Mouse (Mus musculus) midbrain, embryonic 10.5 days (tissue): ENCODE measurements around the gene Hs2st1. TPM values are rescaled to one million over a fixed set of nuclear protein-coding genes. Genes with fewer than 3 reads are reported as not detected.

Source experiments
- DNase-seq: peaks from one replicate; pipeline ENCODE4 v3.0.0-alpha.2; 2017; ENCODE audit warnings: low spot score
- H3K27ac ChIP-seq: fragments of 300-500 bp; sonication (generic); replicated peaks from 2 replicates; pipeline ENCODE4 v1.5.1; 2016; ENCODE audit warnings: mild to moderate bottlenecking
- H3K27me3 ChIP-seq: fragments of 300-500 bp; sonication (generic); 2 replicates; pipeline ENCODE4 v1.6.1; 2016; ENCODE audit warnings: low read depth, mild to moderate bottlenecking; ENCODE audit not compliant: poor library complexity, severe bottlenecking
- H3K36me3 ChIP-seq: fragments of 300-500 bp; sonication (generic); 2 replicates; pipeline ENCODE4 v1.6.1; 2016; ENCODE audit warnings: mild to moderate bottlenecking, moderate library complexity
- H3K4me1 ChIP-seq: fragments of 300-500 bp; sonication (generic); 2 replicates; pipeline ENCODE4 v1.6.1; 2016
- H3K4me3 ChIP-seq: fragments of 300-500 bp; sonication (generic); 2 replicates; pipeline ENCODE4 v1.5.1; 2016; ENCODE audit warnings: mild to moderate bottlenecking, moderate library complexity
- H3K9me3 ChIP-seq: fragments of 300-500 bp; sonication (generic); replicated peaks from 2 replicates; pipeline ENCODE4 v1.6.1; 2016; ENCODE audit warnings: mild to moderate bottlenecking
- WGBS: fragments of 180-500 bp; shearing (Covaris S2); methylation state at CpG from one replicate; pipeline ENCODE4 v1.1.7; 2016; 5-methylcytosine and 5-hydroxymethylcytosine counted together
- polyA plus RNA-seq: library from polyadenylated mRNA; unstranded; fragments of >200 nt; fragmentation: Nextera tagmentation; extraction: Ambion mirVana; gene quantifications from 2 replicates; pipeline ENCODE4 v1.2.1, GENCODE M21; 2016

Gene Hs2st1
- polyA plus RNA-seq, 1 experiment from 2014 or later: 15.1 TPM

DNA sequence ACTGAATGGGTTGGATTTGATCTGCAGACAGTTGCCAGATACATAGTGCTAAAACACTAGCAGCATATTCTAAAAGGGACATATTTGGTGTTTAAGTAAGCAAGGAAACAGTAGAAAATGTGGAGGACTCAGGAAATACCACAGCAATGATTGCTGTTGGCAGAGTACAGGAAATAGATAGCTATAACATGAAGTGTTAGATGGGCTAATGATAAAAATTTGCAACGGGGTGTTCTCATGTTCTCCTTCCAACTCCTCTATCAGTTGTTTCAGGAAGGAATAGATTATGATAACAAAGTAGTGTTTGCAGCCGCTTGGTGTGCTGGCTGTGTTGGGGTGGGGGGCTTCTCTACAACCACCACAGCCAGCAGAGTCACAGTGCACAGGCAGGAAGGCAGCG, 11.9 kb upstream of the Hs2st1 start:
- H3K9me3 ChIP-seq: no peaks in the 10 kb centered on the region
- H3K27me3 ChIP-seq: no peaks in the 10 kb centered on the region
- H3K4me1 ChIP-seq: peaks cover 5% of the 10 kb centered on the region; the same call in 1 of the 2 replicates
- peaks cover 91% of the 10 kb centered on the region for H3K36me3 ChIP-seq
- DNase-seq: no peak
- WGBS: 83% methylated on average over 3 of the region's 3 CpGs
- H3K4me3 ChIP-seq: no peak overlapping the region
- H3K27ac ChIP-seq: no peak overlapping the region

DNA sequence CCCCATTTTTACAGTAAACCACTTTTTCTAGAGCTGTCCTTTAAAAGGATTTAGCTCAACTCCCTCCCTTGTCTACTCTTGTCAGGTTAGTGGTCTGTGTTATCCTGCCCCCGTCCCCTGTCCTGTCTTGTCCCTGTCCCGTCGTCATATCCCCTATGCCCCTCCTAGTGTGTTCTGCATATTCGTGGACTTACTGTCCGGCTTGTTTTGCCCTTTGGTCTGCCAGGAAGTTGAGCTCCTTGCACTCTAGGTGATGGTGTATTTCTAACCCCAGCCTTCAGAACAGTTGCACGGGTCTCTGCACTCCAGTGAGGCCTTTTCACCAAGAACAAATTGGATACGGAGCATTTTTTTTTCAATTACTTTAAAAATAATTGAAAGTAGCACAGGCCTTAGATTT, 10.3 kb upstream of the Hs2st1 start:
- Histone ChIP-seq H3K27me3 (no peaks in the 10 kb centered on the region), H3K4me1 (peaks cover 5% of the 10 kb centered on the region; the same call in 1 of the 2 replicates), H3K27ac (no peak overlapping the region), H3K9me3 (no peaks in the 10 kb centered on the region), H3K36me3 (peaks cover 79% of the 10 kb centered on the region), H3K4me3 (no peak overlapping the region)
- WGBS: 95% methylated on average over 7 of the region's 7 CpGs
- DNase-seq: no peak

DNA sequence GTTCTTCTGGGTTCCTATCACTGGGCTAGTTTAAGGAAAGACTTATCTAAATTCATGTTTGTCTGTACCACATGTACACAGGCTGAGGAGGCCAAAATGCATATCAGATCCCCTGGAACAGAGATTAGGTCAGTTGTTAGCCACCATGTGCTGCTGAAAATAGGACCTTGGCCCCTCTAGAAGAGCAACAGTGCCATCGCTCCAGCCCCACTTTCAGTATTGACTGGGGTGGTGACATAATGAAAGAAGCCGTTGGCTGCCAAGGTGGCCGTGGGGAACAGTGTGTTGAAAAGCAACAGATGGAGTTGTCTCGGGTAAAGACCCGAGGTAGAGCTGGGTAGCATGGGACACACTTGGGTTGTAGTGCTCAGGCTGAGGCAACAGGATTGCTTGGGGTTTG, 9.8 kb upstream of the Hs2st1 start:
- no peaks in the 10 kb centered on the region for H3K27me3 ChIP-seq
- no peak for DNase-seq
- H3K4me1 ChIP-seq: peaks cover 5% of the 10 kb centered on the region; the same call in 1 of the 2 replicates
- H3K36me3 ChIP-seq: peaks cover 79% of the 10 kb centered on the region
- H3K9me3 ChIP-seq: no peaks in the 10 kb centered on the region
- 91% methylated on average over 5 of the region's 5 CpGs for WGBS
- no peak overlapping the region for H3K27ac ChIP-seq
- no peak overlapping the region for H3K4me3 ChIP-seq

DNA sequence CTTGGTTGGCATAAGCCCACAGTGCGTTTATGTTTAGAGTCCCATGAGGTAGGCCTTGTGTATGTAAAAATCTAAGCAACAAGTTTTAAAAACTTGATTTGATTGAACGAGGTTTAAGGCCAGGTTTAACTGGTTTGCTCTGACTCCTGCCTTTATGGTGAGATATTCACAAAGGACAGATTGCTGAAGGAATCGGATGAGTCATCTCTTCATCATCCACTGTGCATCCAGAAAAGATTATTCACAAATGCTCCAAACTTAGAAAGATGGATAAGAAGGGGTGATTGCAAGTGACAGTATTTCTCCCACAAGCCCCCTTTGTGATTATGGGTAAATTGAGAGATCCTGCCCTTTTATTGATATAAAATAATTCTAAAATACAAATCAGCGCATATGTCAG, 8.9 kb upstream of the Hs2st1 start:
- 94% methylated on average over 4 of the region's 4 CpGs for WGBS
- 0 out of 2 replicates have a peak, but pooled peaks cover under 1% of the 10 kb centered on the region for H3K4me1 ChIP-seq
- H3K4me3 ChIP-seq: no peak overlapping the region
- peaks cover 79% of the 10 kb centered on the region for H3K36me3 ChIP-seq
- H3K27me3 ChIP-seq: no peaks in the 10 kb centered on the region
- H3K27ac ChIP-seq: no peak overlapping the region
- no peaks in the 10 kb centered on the region for H3K9me3 ChIP-seq
- no peak for DNase-seq

- H3K36me3 ChIP-seq: peaks cover 81% of the 10 kb centered on the region
- no peak overlapping the region for H3K4me3 ChIP-seq
- peaks cover 3% of the 10 kb centered on the region for H3K4me1 ChIP-seq
- 93% methylated on average over 10 of the region's 10 CpGs for WGBS
- H3K9me3 ChIP-seq: no peaks in the 10 kb centered on the region
- no peaks in the 10 kb centered on the region for H3K27me3 ChIP-seq
- H3K27ac ChIP-seq: no peak overlapping the region
- no peak for DNase-seq
These were observed 7.7 kb upstream of the Hs2st1 start for GRCm38 (mm10) chr3:144577366-144578340.

DNA sequence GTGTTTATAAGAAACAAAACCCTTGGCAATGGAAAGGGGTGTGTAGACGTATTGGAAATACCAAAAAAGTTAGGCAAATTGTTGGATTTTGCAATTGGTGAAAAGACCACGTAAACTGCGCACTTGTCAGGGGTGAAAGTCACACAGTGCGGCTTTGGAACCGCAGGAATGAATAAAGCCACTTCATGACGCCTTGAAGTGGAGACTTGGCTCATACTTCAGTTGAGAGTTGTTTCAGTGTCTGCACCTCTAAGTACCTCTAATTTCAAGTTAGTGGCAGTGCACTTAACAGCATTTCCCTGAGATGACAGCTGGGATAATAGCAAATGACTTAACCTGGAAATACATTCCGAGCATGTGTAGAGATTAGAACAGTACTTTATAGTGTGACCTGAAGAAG, 4.3 kb upstream of the Hs2st1 start:
- Histone ChIP-seq H3K4me1 (peaks cover 18% of the 10 kb centered on the region), H3K36me3 (peaks cover 51% of the 10 kb centered on the region), H3K27me3 (no peaks in the 10 kb centered on the region), H3K27ac (no peak overlapping the region), H3K4me3 (no peak overlapping the region), H3K9me3 (no peaks in the 10 kb centered on the region)
- WGBS: 93% methylated on average over 7 of the region's 7 CpGs
- DNase-seq: no peak

- no peak for DNase-seq
- peaks cover 29% of the 10 kb centered on the region for H3K36me3 ChIP-seq
- WGBS: under 1% methylated on average over 25 of the region's 25 CpGs
- H3K27ac ChIP-seq: peak overlapping the region; percentile 94
- H3K4me1 ChIP-seq: peaks cover 33% of the 10 kb centered on the region
- no peaks in the 10 kb centered on the region for H3K27me3 ChIP-seq
- no peaks in the 10 kb centered on the region for H3K9me3 ChIP-seq
- peak overlapping the region; percentile 77 for H3K4me3 ChIP-seq
These were observed 971 bp upstream of the Hs2st1 start for GRCm38 (mm10) chr3:144570816-144571487.

DNA sequence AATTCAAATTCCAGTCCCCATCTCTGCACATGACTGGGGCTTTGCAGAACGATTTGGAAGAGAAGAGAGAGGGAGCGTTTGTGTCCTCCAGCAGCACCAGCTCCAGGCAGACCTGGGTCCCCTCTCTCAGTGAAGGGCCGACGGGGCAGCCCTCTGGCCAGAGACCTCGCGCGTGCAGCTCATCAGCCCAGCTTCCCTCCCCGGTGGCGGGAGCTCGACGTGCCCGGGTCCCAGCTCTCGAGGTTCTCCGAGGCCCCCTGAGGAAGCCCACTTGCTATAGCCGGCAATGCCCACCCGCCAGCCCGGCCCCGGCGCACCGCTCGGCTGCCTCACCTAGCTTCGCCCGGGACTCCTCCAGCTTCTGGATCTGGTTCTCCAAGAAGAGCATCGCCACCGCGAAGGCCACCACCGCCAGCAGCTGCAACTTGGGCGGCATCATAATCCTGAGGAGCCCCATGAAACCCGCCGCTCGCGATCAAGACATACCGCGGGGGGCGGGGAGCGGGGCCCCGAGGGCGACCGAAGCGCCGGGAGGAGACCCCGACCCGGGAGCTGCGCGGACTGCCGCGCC, 495 bp downstream of the Hs2st1 start:
- WGBS: under 1% methylated on average over 44 of the region's 47 CpGs
- H3K4me3 ChIP-seq: peak overlapping the region; percentile 77
- no peaks in the 10 kb centered on the region for H3K9me3 ChIP-seq
- peaks cover 19% of the 10 kb centered on the region for H3K36me3 ChIP-seq
- DNase-seq: peak; percentile 67
- H3K27me3 ChIP-seq: no peaks in the 10 kb centered on the region
- peak overlapping the region; percentile 94 for H3K27ac ChIP-seq
- peaks cover 33% of the 10 kb centered on the region for H3K4me1 ChIP-seq

DNA sequence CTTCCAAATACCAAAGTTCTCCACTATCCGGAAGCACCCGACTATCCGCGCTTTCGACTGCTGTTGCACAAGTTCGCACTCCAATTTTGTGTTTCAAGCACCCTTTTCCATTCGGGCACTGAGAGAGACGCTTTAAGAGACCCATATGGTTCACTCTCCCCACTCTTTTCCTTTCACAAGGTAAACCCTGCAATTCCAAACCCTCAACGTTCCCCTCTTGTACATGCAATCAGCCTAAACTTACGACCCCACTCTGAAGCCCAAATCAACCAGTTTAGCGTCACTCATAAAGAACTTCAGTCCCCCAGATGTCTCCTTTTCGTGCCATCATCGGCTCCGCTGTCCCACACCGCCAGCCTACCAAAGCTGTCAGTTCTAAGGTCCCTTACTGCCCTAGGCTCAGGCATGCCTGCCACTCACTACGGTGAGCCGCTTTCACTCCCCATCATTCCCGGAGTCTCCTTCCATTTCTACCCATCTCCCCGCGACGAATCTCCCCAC, 1.1 kb downstream of the Hs2st1 start:
- H3K27me3 ChIP-seq: no peaks in the 10 kb centered on the region
- H3K9me3 ChIP-seq: no peaks in the 10 kb centered on the region
- peaks cover 14% of the 10 kb centered on the region for H3K36me3 ChIP-seq
- no peak for DNase-seq
- peaks cover 33% of the 10 kb centered on the region for H3K4me1 ChIP-seq
- 1% methylated on average over 21 of the region's 21 CpGs for WGBS
- H3K4me3 ChIP-seq: peak overlapping the region; percentile 77
- peak overlapping the region; percentile 94 for H3K27ac ChIP-seq

GRCm38 (mm10) chr3:144565212-144565611, 4.8 kb downstream of the Hs2st1 start:
- peaks cover 21% of the 10 kb centered on the region for H3K4me1 ChIP-seq
- WGBS: 94% methylated on average over 7 of the region's 7 CpGs
- H3K36me3 ChIP-seq: peaks cover 9% of the 10 kb centered on the region; the same call in 1 of the 2 replicates
- H3K27ac ChIP-seq: no peak overlapping the region
- H3K4me3 ChIP-seq: no peak overlapping the region
- H3K27me3 ChIP-seq: no peaks in the 10 kb centered on the region
- no peak for DNase-seq
- no peaks in the 10 kb centered on the region for H3K9me3 ChIP-seq

DNA sequence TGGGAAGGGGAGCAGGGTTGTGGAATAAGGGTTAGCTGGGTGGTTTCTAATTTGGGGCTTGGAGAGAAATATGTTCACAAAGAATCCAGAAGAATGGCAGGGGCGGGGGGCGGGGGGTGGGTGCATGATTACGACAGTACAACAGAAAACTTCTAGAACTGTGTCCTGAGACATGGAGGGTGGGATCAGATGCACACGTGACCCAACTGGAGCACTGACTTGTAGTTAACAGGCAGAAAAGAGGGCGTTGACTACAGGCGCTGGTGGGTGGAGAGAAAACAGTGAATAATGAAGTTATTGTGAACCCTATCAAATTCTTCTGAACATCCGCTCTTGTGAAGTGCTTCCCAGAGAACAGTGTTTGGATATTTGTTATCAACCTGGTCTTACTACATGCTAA, 6.1 kb downstream of the Hs2st1 start:
- DNase-seq: no peak
- Histone ChIP-seq H3K9me3 (no peaks in the 10 kb centered on the region), H3K4me1 (peaks cover 27% of the 10 kb centered on the region), H3K36me3 (peaks cover 9% of the 10 kb centered on the region; the same call in 1 of the 2 replicates), H3K27me3 (no peaks in the 10 kb centered on the region), H3K27ac (no peak overlapping the region), H3K4me3 (no peak overlapping the region)
- whole genome bisulfite sequencing: 89% methylated on average over 7 of the region's 7 CpGs

DNA sequence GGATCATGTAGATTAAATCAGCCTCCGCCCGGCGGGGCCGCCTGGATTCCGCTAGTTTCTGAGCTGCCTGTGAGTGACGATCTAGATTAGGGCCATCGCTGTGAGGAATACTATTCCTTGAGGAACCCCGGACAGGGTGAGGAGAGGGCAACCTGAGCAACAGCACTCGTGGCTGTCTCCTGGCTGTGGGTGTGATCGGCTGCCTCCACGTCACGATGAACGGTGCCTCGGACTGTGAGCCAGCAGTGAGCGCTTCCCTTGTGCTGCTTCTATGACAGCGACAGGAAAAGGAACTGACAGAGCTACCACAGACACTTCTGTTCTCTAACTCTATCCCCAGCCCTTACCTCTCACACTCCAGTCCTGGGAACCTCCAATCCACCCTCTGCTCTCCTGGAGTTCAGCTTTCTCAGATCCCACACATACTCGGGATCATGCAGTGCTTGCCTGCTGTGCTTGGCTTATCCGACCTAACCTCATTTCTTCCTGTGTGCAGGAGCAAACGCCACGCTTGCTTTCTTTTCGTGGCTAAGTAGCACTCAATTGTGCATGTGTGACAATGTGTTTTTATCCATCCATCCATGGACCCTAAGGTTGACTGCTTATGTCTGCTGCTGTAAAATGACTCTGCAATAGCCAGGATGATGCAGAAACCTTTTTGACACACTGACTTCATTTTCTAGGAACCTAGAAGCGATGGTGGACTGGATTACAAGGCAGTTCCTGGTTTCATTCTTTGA, 8.3 kb downstream of the Hs2st1 start:
- H3K36me3 ChIP-seq: peaks cover 9% of the 10 kb centered on the region; the same call in 1 of the 2 replicates
- H3K9me3 ChIP-seq: no peaks in the 10 kb centered on the region
- no peak overlapping the region for H3K4me3 ChIP-seq
- WGBS: 57% methylated on average over 22 of the region's 22 CpGs
- H3K27me3 ChIP-seq: no peaks in the 10 kb centered on the region
- no peak overlapping the region for H3K27ac ChIP-seq
- no peak for DNase-seq
- peaks cover 36% of the 10 kb centered on the region for H3K4me1 ChIP-seq
